Mouse (Mus musculus): ENCODE data around the gene Cd48. TPM values are rescaled to one million over a fixed set of nuclear protein-coding genes. Genes with fewer than 3 reads are reported as not detected.
"Not testable (repeated sequence)": the region's sequence is repeated elsewhere in the genome, so short reads cannot be mapped to it uniquely, and the experiment has no call there.

Cd48 gene
- polyA plus RNA-seq, 1 experiment from 2014 or later: 1.9 TPM

GRCm38 (mm10) chr1:171674467-171674866 lies 7.3 kb upstream of the Cd48 start:
- H3K9ac ChIP-seq (ENCODE audit: low read depth, low read length): no peak overlapping the region
- H3K9me3 ChIP-seq (ENCODE audit: control insufficient read depth, low read length): no peaks in the 10 kb centered on the region
- WGBS: 89% methylated on average over 1 of the region's 1 CpGs
- no peaks in the 10 kb centered on the region for H3K36me3 ChIP-seq (ENCODE audit: control insufficient read depth, insufficient read depth, low read length)
- no peak overlapping the region for H3K4me2 ChIP-seq (replicated peaks; ENCODE audit: low read depth, low read length)
- no peak overlapping the region for H3K4me3 ChIP-seq (ENCODE audit: low read length)
- H3K27me3 ChIP-seq (ENCODE audit: control insufficient read depth, insufficient read depth, low read length): no peaks in the 10 kb centered on the region
- no peak overlapping the region for H3K27ac ChIP-seq (ENCODE audit: low read depth, low read length)
- no peak for ATAC-seq (ENCODE audit: low FRiP score, low TSS enrichment)
- no peaks in the 10 kb centered on the region for H3K4me1 ChIP-seq (ENCODE audit: control insufficient read depth, insufficient read depth, low read length)

- 64% methylated on average over 1 of the region's 1 CpGs for WGBS
- Histone ChIP-seq H3K4me2 (replicated peaks; ENCODE audit: low read depth, low read length) (no peak overlapping the region), H3K27me3 (ENCODE audit: control insufficient read depth, insufficient read depth, low read length) (no peaks in the 10 kb centered on the region), H3K9me3 (ENCODE audit: control insufficient read depth, low read length) (no peaks in the 10 kb centered on the region), H3K4me1 (ENCODE audit: control insufficient read depth, insufficient read depth, low read length) (no peaks in the 10 kb centered on the region), H3K9ac (ENCODE audit: low read depth, low read length) (no peak overlapping the region), H3K27ac (ENCODE audit: low read depth, low read length) (no peak overlapping the region), H3K4me3 (ENCODE audit: low read length) (no peak overlapping the region), H3K36me3 (ENCODE audit: control insufficient read depth, insufficient read depth, low read length) (no peaks in the 10 kb centered on the region)
- no peak for ATAC-seq (ENCODE audit: low FRiP score, low TSS enrichment)
Measured at GRCm38 (mm10) chr1:171677721-171678120, 4.1 kb upstream of the Cd48 start.

GRCm38 (mm10) chr1:171681009-171681408 lies 800 bp upstream of the Cd48 start:
- Histone ChIP-seq H3K9me3 (ENCODE audit: control insufficient read depth, low read length) (no peaks in the 10 kb centered on the region), H3K27ac (ENCODE audit: low read depth, low read length) (no peak overlapping the region), H3K36me3 (ENCODE audit: control insufficient read depth, insufficient read depth, low read length) (no peaks in the 10 kb centered on the region), H3K4me2 (replicated peaks; ENCODE audit: low read depth, low read length) (no peak overlapping the region), H3K27me3 (ENCODE audit: control insufficient read depth, insufficient read depth, low read length) (no peaks in the 10 kb centered on the region), H3K4me1 (ENCODE audit: control insufficient read depth, insufficient read depth, low read length) (no peaks in the 10 kb centered on the region), H3K9ac (ENCODE audit: low read depth, low read length) (no peak overlapping the region), H3K4me3 (ENCODE audit: low read length) (no peak overlapping the region)
- WGBS: 80% methylated on average over 7 of the region's 7 CpGs
- no peak for ATAC-seq (ENCODE audit: low FRiP score, low TSS enrichment)

GRCm38 (mm10) chr1:171684923-171685322 lies 3.1 kb downstream of the Cd48 start:
- Histone ChIP-seq H3K4me2 (replicated peaks; ENCODE audit: low read depth, low read length) (no peak overlapping the region), H3K9me3 (ENCODE audit: control insufficient read depth, low read length) (no peaks in the 10 kb centered on the region), H3K27ac (ENCODE audit: low read depth, low read length) (no peak overlapping the region), H3K27me3 (ENCODE audit: control insufficient read depth, insufficient read depth, low read length) (no peaks in the 10 kb centered on the region), H3K9ac (ENCODE audit: low read depth, low read length) (no peak overlapping the region), H3K36me3 (ENCODE audit: control insufficient read depth, insufficient read depth, low read length) (no peaks in the 10 kb centered on the region), H3K4me1 (ENCODE audit: control insufficient read depth, insufficient read depth, low read length) (no peaks in the 10 kb centered on the region), H3K4me3 (ENCODE audit: low read length) (no peak overlapping the region)
- no peak for ATAC-seq (ENCODE audit: low FRiP score, low TSS enrichment)
- WGBS: 83% methylated on average over 9 of the region's 9 CpGs

GRCm38 (mm10) chr1:171687320-171687719 lies 5.5 kb downstream of the Cd48 start:
- no peak for ATAC-seq (ENCODE audit: low FRiP score, low TSS enrichment)
- Histone ChIP-seq H3K4me1 (ENCODE audit: control insufficient read depth, insufficient read depth, low read length) (no peaks in the 10 kb centered on the region), H3K4me3 (ENCODE audit: low read length) (no peak overlapping the region), H3K4me2 (replicated peaks; ENCODE audit: low read depth, low read length) (no peak overlapping the region), H3K27ac (ENCODE audit: low read depth, low read length) (no peak overlapping the region), H3K9ac (ENCODE audit: low read depth, low read length) (no peak overlapping the region), H3K27me3 (ENCODE audit: control insufficient read depth, insufficient read depth, low read length) (no peaks in the 10 kb centered on the region), H3K36me3 (ENCODE audit: control insufficient read depth, insufficient read depth, low read length) (no peaks in the 10 kb centered on the region), H3K9me3 (ENCODE audit: control insufficient read depth, low read length) (no peaks in the 10 kb centered on the region)
- WGBS: 81% methylated on average over 4 of the region's 4 CpGs

- Histone ChIP-seq H3K4me3 (ENCODE audit: low read length) (no peak overlapping the region), H3K9ac (ENCODE audit: low read depth, low read length) (no peak overlapping the region), H3K27ac (ENCODE audit: low read depth, low read length) (no peak overlapping the region), H3K4me2 (replicated peaks; ENCODE audit: low read depth, low read length) (no peak overlapping the region), H3K4me1 (ENCODE audit: control insufficient read depth, insufficient read depth, low read length) (no peaks in the 10 kb centered on the region), H3K27me3 (ENCODE audit: control insufficient read depth, insufficient read depth, low read length) (no peaks in the 10 kb centered on the region), H3K9me3 (ENCODE audit: control insufficient read depth, low read length) (no peaks in the 10 kb centered on the region), H3K36me3 (ENCODE audit: control insufficient read depth, insufficient read depth, low read length) (no peaks in the 10 kb centered on the region)
- WGBS: 79% methylated on average over 1 of the region's 1 CpGs
- ATAC-seq (ENCODE audit: low FRiP score, low TSS enrichment): no peak
Measured at GRCm38 (mm10) chr1:171693918-171694317, 12.1 kb downstream of the Cd48 start.

GRCm38 (mm10) chr1:171698983-171699382 lies 17.2 kb downstream of the Cd48 start:
- no peak for ATAC-seq (ENCODE audit: low FRiP score, low TSS enrichment)
- Histone ChIP-seq H3K27ac (ENCODE audit: low read depth, low read length) (no peak overlapping the region), H3K4me2 (replicated peaks; ENCODE audit: low read depth, low read length) (no peak overlapping the region), H3K27me3 (ENCODE audit: control insufficient read depth, insufficient read depth, low read length) (no peaks in the 10 kb centered on the region), H3K4me1 (ENCODE audit: control insufficient read depth, insufficient read depth, low read length) (no peaks in the 10 kb centered on the region), H3K36me3 (ENCODE audit: control insufficient read depth, insufficient read depth, low read length) (no peaks in the 10 kb centered on the region), H3K9ac (ENCODE audit: low read depth, low read length) (no peak overlapping the region), H3K9me3 (ENCODE audit: control insufficient read depth, low read length) (no peaks in the 10 kb centered on the region), H3K4me3 (ENCODE audit: low read length) (no peak overlapping the region)
- 18% methylated on average over 6 of the region's 6 CpGs for WGBS

GRCm38 (mm10) chr1:171713736-171714135 lies 31.9 kb downstream of the Cd48 start:
- H3K9ac ChIP-seq (ENCODE audit: low read depth, low read length); H3K36me3 ChIP-seq (ENCODE audit: control insufficient read depth, insufficient read depth, low read length); H3K27ac ChIP-seq (ENCODE audit: low read depth, low read length); H3K4me2 ChIP-seq (replicated peaks; ENCODE audit: low read depth, low read length); ATAC-seq (ENCODE audit: low FRiP score, low TSS enrichment); H3K4me3 ChIP-seq (ENCODE audit: low read length); H3K9me3 ChIP-seq (ENCODE audit: control insufficient read depth, low read length); H3K4me1 ChIP-seq (ENCODE audit: control insufficient read depth, insufficient read depth, low read length); H3K27me3 ChIP-seq (ENCODE audit: control insufficient read depth, insufficient read depth, low read length): not testable (repeated sequence)
- WGBS: 96% methylated on average over 1 of the region's 1 CpGs

- no peaks in the 10 kb centered on the region for H3K27me3 ChIP-seq (ENCODE audit: control insufficient read depth, insufficient read depth, low read length)
- H3K9ac ChIP-seq (ENCODE audit: low read depth, low read length): no peak overlapping the region
- no peaks in the 10 kb centered on the region for H3K4me1 ChIP-seq (ENCODE audit: control insufficient read depth, insufficient read depth, low read length)
- H3K27ac ChIP-seq (ENCODE audit: low read depth, low read length): no peak overlapping the region
- no peak overlapping the region for H3K4me3 ChIP-seq (ENCODE audit: low read length)
- H3K9me3 ChIP-seq (ENCODE audit: control insufficient read depth, low read length): no peaks in the 10 kb centered on the region
- WGBS: 39% methylated on average over 2 of the region's 2 CpGs
- ATAC-seq (ENCODE audit: low FRiP score, low TSS enrichment): no peak
- no peaks in the 10 kb centered on the region for H3K36me3 ChIP-seq (ENCODE audit: control insufficient read depth, insufficient read depth, low read length)
- H3K4me2 ChIP-seq (replicated peaks; ENCODE audit: low read depth, low read length): no peak overlapping the region
Measured at GRCm38 (mm10) chr1:171715434-171715833, 33.6 kb downstream of the Cd48 start.

- Histone ChIP-seq H3K4me2 (replicated peaks; ENCODE audit: low read depth, low read length) (no peak overlapping the region), H3K27ac (ENCODE audit: low read depth, low read length) (no peak overlapping the region), H3K4me1 (ENCODE audit: control insufficient read depth, insufficient read depth, low read length) (no peaks in the 10 kb centered on the region), H3K36me3 (ENCODE audit: control insufficient read depth, insufficient read depth, low read length) (no peaks in the 10 kb centered on the region), H3K27me3 (ENCODE audit: control insufficient read depth, insufficient read depth, low read length) (no peaks in the 10 kb centered on the region), H3K9ac (ENCODE audit: low read depth, low read length) (no peak overlapping the region), H3K4me3 (ENCODE audit: low read length) (no peak overlapping the region), H3K9me3 (ENCODE audit: control insufficient read depth, low read length) (no peaks in the 10 kb centered on the region)
- no peak for ATAC-seq (ENCODE audit: low FRiP score, low TSS enrichment)
- WGBS: 64% methylated on average over 1 of the region's 1 CpGs
Measured at GRCm38 (mm10) chr1:171716232-171716631, 34.4 kb downstream of the Cd48 start.

Measured in kidney, embryonic 14.5 days (tissue).